Mouse (Mus musculus) embryonic stem cell, embryonic (primary cell): ENCODE measurements around the gene Rapsn.

Experiments used
- CTCF ChIA-PET, 4 experiments: fragments of 300-600 bp in 2 of 4; fragments of 350-600 bp in 2 of 4; sonication (Branson Sonifier 250); formaldehyde crosslinking; loops; one replicate each; lab custom pipeline; 2022; ENCODE audit warnings: inconsistent platforms in 2 of 4; lab: Charles Lee
- POLR2A ChIA-PET, 4 experiments: fragments of 300-600 bp in 2 of 4; fragments of 350-600 bp in 2 of 4; sonication (Branson Sonifier 250); formaldehyde crosslinking; loops; one replicate each; lab custom pipeline; 2022; ENCODE audit warnings: antibody characterized with exemption in 4 of 4, inconsistent platforms in 1 of 4; lab: Charles Lee

Rapsn gene

GRCm38 (mm10) chr2:91042651-91043398 lies 7.4 kb downstream of the Rapsn start:
- ChIA-PET CTCF (interaction anchor here (0.5 to 2.3 kb wide), 16 partner anchors 10 to 177 kb away, joined by 3 to 13 read pairs (median 4); partner anchors contain the start of gene Slc39a13 (in 1 of the 4)), POLR2A (interaction anchor here (0.6 to 31.6 kb wide), 46 partner anchors 9 to 795 kb away, joined by 3 to 649 read pairs (median 4); partner anchors contain the start of genes Psmc3 (in 3 of the 4), Rapsn (in 3 of the 4), Ddb2 (in 2 of the 4) and Slc39a13 (in 2 of the 4))

GRCm38 (mm10) chr2:91044727-91045126 lies 9.3 kb downstream of the Rapsn start:
- POLR2A ChIA-PET, result interaction anchor here (0.7 to 31.6 kb wide), 28 partner anchors 8 to 964 kb away, joined by 3 to 649 read pairs (median 4); partner anchors contain the start of genes Rapsn (in 3 of the 4), Ddb2 (in 2 of the 4), Psmc3 (in 2 of the 4) and Fnbp4 (in 1 of the 4)
- CTCF ChIA-PET, result interaction anchor here in 3 of 4 experiments (0.8 to 1.9 kb wide), 5 partner anchors 16 to 26 kb away, joined by 3 to 14 read pairs (median 4); no protein-coding TSS in a partner anchor

GRCm38 (mm10) chr2:91045805-91046204 lies 10.4 kb downstream of the Rapsn start:
- ChIA-PET POLR2A (interaction anchor here in 3 of 4 experiments (1.0 to 31.6 kb wide), 15 partner anchors 8 to 962 kb away, joined by 3 to 649 read pairs (median 9); partner anchors contain the start of genes Rapsn (in 3 of the 3), Psmc3 (in 2 of the 3), Slc39a13 (in 2 of the 3) and Arfgap2 (in 1 of the 3)), CTCF (interaction anchor here in 2 of 4 experiments (0.7 to 1.9 kb wide), 2 partner anchors 15 to 1271 kb away, joined by 3 to 14 read pairs; no protein-coding TSS in a partner anchor)

GRCm38 (mm10) chr2:91047359-91047758 lies 11.9 kb downstream of the Rapsn start:
- ChIA-PET CTCF (interaction anchor here in 3 of 4 experiments (1.0 to 1.3 kb wide), 4 partner anchors 14 to 68 kb away, joined by 3 to 7 read pairs (median 4); no protein-coding TSS in a partner anchor), POLR2A (interaction anchor here in 2 of 4 experiments (0.9 to 31.6 kb wide), 9 partner anchors 9 to 65 kb away, joined by 3 to 649 read pairs (median 15); partner anchors contain the start of genes Slc39a13 (in 2 of the 2), Psmc3 (in 1 of the 2) and Rapsn (in 1 of the 2))

- ChIA-PET CTCF (no interaction called here), POLR2A (interaction anchor here in 2 of 4 experiments (1.4 to 31.6 kb wide), 3 partner anchors 9 to 19 kb away, joined by 3 to 649 read pairs (median 649); partner anchors contain the start of genes Psmc3 (in 1 of the 2), Rapsn (in 1 of the 2) and Slc39a13 (in 1 of the 2))
Measured at GRCm38 (mm10) chr2:91051917-91052316, 16.5 kb downstream of the Rapsn start.

GRCm38 (mm10) chr2:91052752-91053151 lies 17.3 kb downstream of the Rapsn start:
- POLR2A ChIA-PET, result interaction anchor here (0.5 to 31.6 kb wide), 8 partner anchors 8 to 194 kb away, joined by 3 to 649 read pairs (median 8); partner anchors contain the start of genes Rapsn (in 2 of the 4), Psmc3 (in 1 of the 4) and Slc39a13 (in 1 of the 4)
- CTCF ChIA-PET, result no interaction called here

- ChIA-PET CTCF (interaction anchor here in 3 of 4 experiments (0.6 to 1.7 kb wide), 5 partner anchors 10 to 726 kb away, joined by 3 to 7 read pairs (median 3); no protein-coding TSS in a partner anchor), POLR2A (interaction anchor here in 3 of 4 experiments (0.5 to 31.6 kb wide), 13 partner anchors 7 to 347 kb away, joined by 3 to 649 read pairs (median 7); partner anchors contain the start of genes Rapsn (in 2 of the 3), Slc39a13 (in 2 of the 3) and Psmc3 (in 1 of the 3))
Measured at GRCm38 (mm10) chr2:91053181-91053933, 17.9 kb downstream of the Rapsn start.

- POLR2A ChIA-PET, result interaction anchor here (0.6 to 31.6 kb wide), 23 partner anchors 7 to 348 kb away, joined by 3 to 649 read pairs (median 6); partner anchors contain the start of genes Slc39a13 (in 3 of the 4), Rapsn (in 2 of the 4) and Psmc3 (in 1 of the 4)
- CTCF ChIA-PET, result interaction anchor here in 3 of 4 experiments (0.6 to 2.2 kb wide), 8 partner anchors 10 to 725 kb away, joined by 3 to 7 read pairs (median 4); no protein-coding TSS in a partner anchor
Measured at GRCm38 (mm10) chr2:91053934-91054382, 18.5 kb downstream of the Rapsn start, which contains the start of gene Psmc3. Gene Psmc3, plus strand, starts transcription at chr2:91054009.

GRCm38 (mm10) chr2:91058435-91058834 lies 23.0 kb downstream of the Rapsn start:
- POLR2A ChIA-PET, result interaction anchor here in 3 of 4 experiments (0.6 to 21.4 kb wide), 10 partner anchors 7 to 146 kb away, joined by 3 to 649 read pairs (median 3); partner anchors contain the start of genes Slc39a13 (in 2 of the 3), Acp2 (in 1 of the 3), Nr1h3 (in 1 of the 3) and Psmc3 (in 1 of the 3)
- CTCF ChIA-PET, result no interaction called here

- ChIA-PET POLR2A (interaction anchor here (0.8 to 21.4 kb wide), 15 partner anchors 10 to 144 kb away, joined by 3 to 649 read pairs (median 10); partner anchors contain the start of genes Rapsn (in 2 of the 4), Slc39a13 (in 2 of the 4), Acp2 (in 1 of the 4) and Nr1h3 (in 1 of the 4)), CTCF (interaction anchor here in 3 of 4 experiments (0.7 to 3.0 kb wide), 4 partner anchors 26 to 84 kb away, joined by 3 to 15 read pairs (median 5); no protein-coding TSS in a partner anchor)
Measured at GRCm38 (mm10) chr2:91059376-91059775, 24.0 kb downstream of the Rapsn start.

GRCm38 (mm10) chr2:91060544-91061355 lies 25.3 kb downstream of the Rapsn start:
- ChIA-PET CTCF (interaction anchor here (0.5 to 3.0 kb wide), 48 partner anchors 9 to 999 kb away, joined by 3 to 31 read pairs (median 4); partner anchors contain the start of genes Slc39a13 (in 4 of the 4), Rapsn (in 2 of the 4), Arfgap2 (in 1 of the 4) and Arhgap1 (in 1 of the 4)), POLR2A (interaction anchor here (0.5 to 21.4 kb wide), 60 partner anchors 8 to 589 kb away, joined by 3 to 649 read pairs (median 4); partner anchors contain the start of genes Slc39a13 (in 4 of the 4), Rapsn (in 3 of the 4), Ddb2 (in 2 of the 4) and Acp2 (in 1 of the 4))

GRCm38 (mm10) chr2:91061849-91062481 lies 26.5 kb downstream of the Rapsn start:
- ChIA-PET CTCF (interaction anchor here in 3 of 4 experiments (1.2 to 3.0 kb wide), 10 partner anchors 8 to 196 kb away, joined by 3 to 31 read pairs (median 7); partner anchors contain the start of gene Slc39a13 (in 3 of the 3)), POLR2A (interaction anchor here (0.7 to 21.4 kb wide), 21 partner anchors 8 to 588 kb away, joined by 3 to 649 read pairs (median 5); partner anchors contain the start of genes Slc39a13 (in 4 of the 4), Rapsn (in 2 of the 4) and Psmc3 (in 1 of the 4))

GRCm38 (mm10) chr2:91062779-91063606 lies 27.6 kb downstream of the Rapsn start:
- POLR2A ChIA-PET, result interaction anchor here in 2 of 4 experiments (1.6 to 21.4 kb wide), 9 partner anchors 7 to 48 kb away, joined by 5 to 649 read pairs (median 33); partner anchors contain the start of genes Psmc3 (in 2 of the 2), Slc39a13 (in 2 of the 2) and Rapsn (in 1 of the 2)
- CTCF ChIA-PET, result interaction anchor here in 1 of 4 experiments (1.2 kb wide), 1 partner anchor 9 kb away, joined by 5 read pairs; the partner anchor contains the start of gene Psmc3
